Mouse (Mus musculus): Measurements from ENCODE around the gene Gm44502.
"Not testable (repeated sequence)": the region's sequence is repeated elsewhere in the genome, so short reads cannot be mapped to it uniquely, and the experiment has no call there.

The Gm44502 gene

GRCm38 (mm10) chr15:89454857-89455256 is 25.4 kb upstream of the Gm44502 start:
- DNase-seq (ENCODE audit: inconsistent age in 2 of 2, low spot score in 1 of 2): no peak

DNA sequence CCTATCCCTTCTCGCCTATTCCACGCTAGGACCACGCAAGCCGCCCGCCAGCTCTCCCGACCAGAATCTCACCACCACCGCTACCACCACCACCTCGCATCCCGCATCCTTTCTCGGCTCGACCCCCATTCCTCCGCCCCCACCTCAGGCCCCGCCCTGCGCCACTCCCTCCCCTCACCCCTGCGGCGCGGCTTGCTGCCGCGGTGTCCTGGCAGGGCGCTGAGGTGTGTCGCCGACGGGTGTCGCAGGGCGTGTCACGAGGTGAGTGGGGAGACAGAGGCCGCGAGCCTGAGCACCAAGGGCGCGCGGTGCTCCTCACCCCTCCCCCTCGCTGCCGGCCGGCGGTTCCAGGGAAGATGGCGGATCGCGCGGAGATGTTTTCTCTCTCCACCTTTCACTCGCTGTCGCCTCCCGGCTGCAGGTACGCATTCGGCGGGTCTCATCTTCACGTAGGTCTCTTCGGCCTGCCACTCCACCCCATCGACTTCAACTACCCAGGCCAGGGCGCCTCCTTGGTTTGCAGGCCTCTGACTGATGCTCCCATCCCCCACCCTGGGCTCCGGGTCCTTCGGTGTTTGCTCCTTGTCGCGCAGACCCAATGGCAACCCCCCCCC is 24.5 kb upstream of the Gm44502 start, which contains the start of gene Mapk8ip2:
Mapk8ip2 (plus strand) TSS at position 49 of the 614 bp plus-strand sequence.
- DNase-seq (ENCODE audit: inconsistent age in 2 of 2, low spot score in 1 of 2): peak in 1 of 2 experiments; percentile 40

DNA sequence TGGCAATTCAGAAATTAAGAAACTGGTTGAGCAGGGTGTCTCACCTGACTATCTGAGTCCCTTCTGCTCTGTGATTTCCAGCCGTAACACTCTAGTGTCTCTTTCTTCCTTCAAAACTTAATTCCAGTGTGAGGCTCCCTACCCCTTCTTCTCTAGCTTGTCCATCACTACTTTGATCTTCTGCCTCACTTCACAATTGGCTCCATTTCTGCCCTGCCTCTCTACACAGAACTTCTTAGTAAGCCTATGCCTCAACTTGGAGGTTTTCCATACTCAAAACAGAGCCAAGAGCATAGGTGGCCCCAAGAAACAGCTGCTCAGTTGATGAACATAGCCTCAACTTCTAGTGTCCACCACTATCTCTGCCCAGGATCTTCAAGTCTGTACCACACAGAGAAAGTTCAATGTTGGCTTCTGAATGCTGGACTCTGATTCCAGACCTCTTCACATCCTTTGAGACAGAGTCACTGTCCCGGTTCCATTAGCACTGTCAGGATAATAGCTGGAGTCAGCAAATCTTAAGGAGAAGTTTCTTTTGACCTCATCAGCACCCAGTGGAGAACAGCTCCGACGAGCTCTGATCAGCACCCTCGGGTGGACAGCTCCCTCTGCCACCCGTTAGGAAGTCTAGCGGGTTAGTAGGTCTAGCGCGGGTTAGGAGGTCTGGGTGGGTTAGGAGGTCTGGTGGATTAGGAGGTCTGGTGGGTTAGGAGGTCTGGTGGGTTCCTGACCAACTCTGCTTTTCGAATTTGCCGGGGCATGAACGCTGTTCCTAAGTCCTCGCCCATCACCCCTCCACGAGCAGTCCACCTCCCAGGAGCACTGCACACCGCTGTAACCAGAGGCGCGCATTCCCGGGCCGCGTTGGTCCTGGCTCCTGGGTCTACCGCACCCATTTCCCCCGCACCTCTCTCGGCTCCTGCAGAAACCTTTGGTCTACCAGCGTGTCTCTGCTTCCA is 23.7 kb upstream of the Gm44502 start:
- DNase-seq (ENCODE audit: inconsistent age in 2 of 2, low spot score in 1 of 2): peak; percentile 51 to 89

- DNase-seq (ENCODE audit: inconsistent age in 2 of 2, low spot score in 1 of 2): no peak
Measured at GRCm38 (mm10) chr15:89442486-89443070, 13.1 kb upstream of the Gm44502 start.

GRCm38 (mm10) chr15:89435878-89436277 is 6.4 kb upstream of the Gm44502 start:
- no peak for DNase-seq (ENCODE audit: inconsistent age in 2 of 2, low spot score in 1 of 2)

- DNase-seq (ENCODE audit: inconsistent age in 2 of 2, low spot score in 1 of 2): no peak
Measured at GRCm38 (mm10) chr15:89434136-89434535, 4.6 kb upstream of the Gm44502 start.

- no peak for DNase-seq (ENCODE audit: inconsistent age in 2 of 2, low spot score in 1 of 2)
Measured at GRCm38 (mm10) chr15:89432946-89433345, 3.5 kb upstream of the Gm44502 start.

DNA sequence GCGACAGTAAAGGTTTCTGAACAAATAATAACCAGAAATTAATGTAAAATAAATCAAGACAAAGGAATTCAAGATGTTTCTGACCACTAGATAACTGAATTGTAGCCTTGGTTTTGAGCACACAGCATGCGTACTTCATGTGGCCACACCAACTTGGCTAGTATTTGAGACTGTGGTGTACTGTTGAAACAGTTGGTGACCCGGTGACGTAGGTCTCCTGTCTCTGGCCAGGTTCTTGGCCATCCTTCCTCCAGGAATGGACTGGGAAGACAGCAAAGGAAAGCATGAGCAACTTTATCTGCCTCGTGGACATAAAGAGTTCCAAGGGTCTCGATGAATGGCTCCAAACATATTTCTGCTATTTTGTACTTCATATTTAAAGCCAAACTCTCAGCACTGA is 2.3 kb upstream of the Gm44502 start:
- no peak for DNase-seq (ENCODE audit: inconsistent age in 2 of 2, low spot score in 1 of 2)

DNA sequence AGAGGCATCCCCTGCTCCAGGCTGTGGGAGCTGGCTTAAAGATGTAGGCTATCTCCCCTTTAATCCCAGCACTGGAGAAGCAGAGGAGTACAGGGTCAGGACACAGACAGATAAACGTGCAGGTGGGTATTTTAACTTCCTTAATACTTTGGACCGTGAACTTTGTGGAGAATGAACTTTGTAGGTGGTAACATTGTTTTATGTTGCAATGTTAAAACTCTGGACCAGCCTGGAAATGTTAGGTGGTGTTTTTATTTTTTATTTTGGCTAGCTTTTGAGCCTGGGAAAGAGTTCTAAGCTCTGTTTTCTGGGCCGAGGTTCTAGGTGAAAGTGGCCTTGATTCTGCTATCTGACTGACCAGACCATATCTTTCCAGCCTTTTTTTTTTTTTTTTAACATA is 1.8 kb upstream of the Gm44502 start:
- no peak for DNase-seq (ENCODE audit: inconsistent age in 2 of 2, low spot score in 1 of 2)

DNA sequence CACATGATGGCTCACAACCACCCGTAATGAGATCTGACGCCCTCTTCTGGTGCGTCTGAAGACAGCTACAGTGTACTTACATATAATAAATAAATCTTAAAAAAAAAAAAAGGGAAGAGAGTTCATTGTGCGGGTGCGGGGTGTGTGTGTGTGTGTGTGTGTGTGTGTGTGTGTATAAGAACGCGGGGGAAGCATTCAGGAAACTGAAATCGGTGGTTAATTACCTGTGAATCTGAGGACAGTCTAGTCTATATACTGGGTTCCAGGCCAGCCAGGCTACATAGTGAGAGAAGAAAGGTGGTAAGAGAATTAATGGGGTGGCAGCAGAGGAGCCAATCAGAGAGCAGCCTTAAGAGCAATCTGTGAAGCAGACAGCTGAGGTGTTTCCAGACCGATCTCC is 1.3 kb upstream of the Gm44502 start:
- DNase-seq (ENCODE audit: inconsistent age in 2 of 2, low spot score in 1 of 2): not testable (repeated sequence)

GRCm38 (mm10) chr15:89430341-89430740 is 845 bp upstream of the Gm44502 start:
- peak in 1 of 2 experiments; percentile 53 for DNase-seq (ENCODE audit: inconsistent age in 2 of 2, low spot score in 1 of 2)

- DNase-seq (ENCODE audit: inconsistent age in 2 of 2, low spot score in 1 of 2): no peak
Measured at GRCm38 (mm10) chr15:89428821-89429351, 610 bp downstream of the Gm44502 start.

DNA sequence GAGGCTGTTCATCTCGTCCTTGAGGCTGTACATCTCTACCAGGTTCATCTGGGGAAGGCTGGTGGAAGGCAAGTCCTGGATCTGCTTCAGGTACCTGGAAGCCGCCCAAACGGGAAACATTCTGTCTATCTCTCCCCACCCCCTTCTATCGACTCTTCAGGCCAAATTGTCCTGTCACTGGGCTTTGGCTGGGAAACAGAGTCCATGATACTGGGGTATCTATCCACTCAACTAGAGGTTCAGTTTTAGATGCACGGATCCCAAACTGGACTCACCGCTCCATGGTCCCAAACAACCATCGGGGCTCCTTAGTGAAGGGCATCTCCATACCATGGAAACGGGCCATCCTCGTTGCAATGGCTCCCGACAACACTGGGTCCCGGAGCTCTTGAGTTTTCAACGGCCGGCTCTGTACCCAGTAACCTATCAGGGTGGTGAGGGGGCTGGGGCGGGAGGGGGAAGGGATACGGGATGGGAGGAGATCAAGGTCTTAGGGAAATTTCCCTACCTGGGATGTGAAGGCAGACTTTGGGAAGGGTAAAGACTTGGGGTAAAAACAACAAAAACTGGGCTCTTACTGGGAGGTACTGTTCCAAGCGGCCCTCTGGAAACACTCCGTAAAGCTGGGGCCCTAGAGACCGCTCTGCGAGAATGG is 1.2 kb downstream of the Gm44502 start:
- peak in 1 of 2 experiments; percentile 39 for DNase-seq (ENCODE audit: inconsistent age in 2 of 2, low spot score in 1 of 2)

DNA sequence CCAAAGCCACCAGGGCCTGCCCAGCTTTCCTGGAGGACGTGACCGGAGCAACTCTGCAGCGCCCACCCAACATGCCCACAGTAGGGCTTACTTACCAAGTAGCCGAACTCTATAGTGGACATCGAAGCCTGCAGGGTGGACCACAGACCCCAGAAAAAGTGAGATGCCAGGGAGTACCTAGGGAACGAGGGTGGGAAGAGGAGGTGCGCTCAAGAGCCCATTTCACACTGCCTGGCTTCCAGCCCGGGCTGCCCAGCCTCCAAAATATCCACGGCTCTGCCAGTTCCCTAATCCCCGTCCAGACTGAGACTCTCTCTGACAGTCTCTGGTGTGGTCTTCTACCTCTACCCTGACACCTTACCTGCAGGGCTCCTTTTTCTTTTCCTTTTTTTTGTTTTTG is 2.8 kb downstream of the Gm44502 start:
- DNase-seq (ENCODE audit: inconsistent age in 2 of 2, low spot score in 1 of 2): peak in 1 of 2 experiments; percentile 44

GRCm38 (mm10) chr15:89425711-89426121 is 3.8 kb downstream of the Gm44502 start, which contains the start of gene Cpt1b:
Gene Cpt1b (minus strand): TSS chr15:89425863.
- peak in 1 of 2 experiments; percentile 64 for DNase-seq (ENCODE audit: inconsistent age in 2 of 2, low spot score in 1 of 2)

GRCm38 (mm10) chr15:89424621-89425020 is 4.9 kb downstream of the Gm44502 start:
- no peak for DNase-seq (ENCODE audit: inconsistent age in 2 of 2, low spot score in 1 of 2)

DNA sequence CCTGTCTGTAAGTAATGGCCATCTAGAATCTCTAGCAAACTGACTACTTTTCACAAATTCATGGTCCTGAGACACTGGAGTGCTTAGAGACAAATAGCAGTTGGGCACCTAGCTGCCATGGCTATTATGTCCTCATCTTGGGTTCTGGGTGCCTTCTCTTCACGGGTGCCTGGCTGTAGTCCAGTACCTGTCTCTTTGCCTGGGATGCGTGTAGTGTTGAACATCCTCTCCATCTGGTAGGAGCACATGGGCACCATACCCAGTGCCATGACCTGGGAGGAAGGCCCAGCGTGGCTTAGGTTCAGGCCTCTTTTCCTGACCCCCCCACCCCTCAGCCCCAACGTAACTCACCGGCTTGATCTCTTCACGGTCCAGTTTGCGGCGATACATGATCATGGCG is 7.6 kb downstream of the Gm44502 start:
- no peak for DNase-seq (ENCODE audit: inconsistent age in 2 of 2, low spot score in 1 of 2)

GRCm38 (mm10) chr15:89415282-89415681 is 14.2 kb downstream of the Gm44502 start:
- no peak for DNase-seq (ENCODE audit: inconsistent age in 2 of 2, low spot score in 1 of 2)

DNA sequence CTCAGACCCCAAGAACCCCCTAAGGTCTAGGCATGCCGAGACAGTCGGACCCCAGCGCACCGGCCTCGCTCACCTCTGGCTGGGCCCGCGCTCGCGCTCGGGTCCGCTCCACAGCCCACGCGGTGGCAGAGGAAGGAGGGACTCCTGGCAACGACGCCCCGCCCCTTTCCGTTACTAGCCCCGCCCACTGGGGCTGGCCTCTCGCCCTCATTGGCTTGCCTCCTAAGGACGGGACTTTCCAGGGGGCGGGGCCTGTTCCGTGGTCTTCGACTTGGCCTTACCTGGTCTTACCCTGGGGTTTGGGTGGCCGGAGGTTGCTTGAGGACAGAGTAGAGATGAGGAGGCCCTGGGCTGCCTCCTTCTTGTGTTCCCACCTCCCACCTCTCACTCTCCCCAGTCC is 19.4 kb downstream of the Gm44502 start, which contains the start of gene Syce3:
Syce3 (minus strand) TSS at position 386 of the 400 bp plus-strand sequence.
- DNase-seq (ENCODE audit: inconsistent age in 2 of 2, low spot score in 1 of 2): no peak

- no peak for DNase-seq (ENCODE audit: inconsistent age in 2 of 2, low spot score in 1 of 2)
Measured at GRCm38 (mm10) chr15:89406691-89407090, 22.8 kb downstream of the Gm44502 start.
